Mouse (Mus musculus) MEL (cell line): ENCODE measurements around the gene She.

Source experiments
- CTCF ChIP-seq, 3 experiments: IDR thresholded peaks in 2 of 3; conservative IDR thresholded peaks in 1 of 3; 2 replicates each; pipeline ENCODE4 v1.5.1; 2011 to 2012; ENCODE audit warnings: low read length in 3 of 3, low read depth in 2 of 3, mild to moderate bottlenecking in 2 of 3, improper control_type of control experiment in 1 of 3, inconsistent platforms in 1 of 3, mixed read lengths in 1 of 3, moderate library complexity in 1 of 3; ENCODE audit not compliant: control insufficient read depth in 1 of 3, insufficient read depth in 1 of 3, poor library complexity in 1 of 3, severe bottlenecking in 1 of 3
- EP300 ChIP-seq, 2 experiments: IDR thresholded peaks; 2 replicates each; pipeline ENCODE4 v1.6.1; 2011; ENCODE audit warnings: improper control_type of control experiment in 2 of 2, low read length in 2 of 2, low read depth in 1 of 2, mild to moderate bottlenecking in 1 of 2
- KAT2A ChIP-seq: conservative IDR thresholded peaks from 2 replicates; pipeline ENCODE4 v1.6.1; 2012; ENCODE audit warnings: low read depth, low read length, improper control_type of control experiment, inconsistent platforms
- MYB ChIP-seq: IDR thresholded peaks from 2 replicates; pipeline ENCODE4 v1.6.1; 2011; ENCODE audit warnings: mild to moderate bottlenecking, low read depth, low read length, improper control_type of control experiment
- POLR2A ChIP-seq, 2 experiments: IDR thresholded peaks; 2 replicates each; pipeline ENCODE4 v1.6.1; 2011 to 2012; ENCODE audit warnings: low read length in 2 of 2, mild to moderate bottlenecking in 2 of 2, control low read depth in 1 of 2, improper control_type of control experiment in 1 of 2, low read depth in 1 of 2, moderate library complexity in 1 of 2; ENCODE audit not compliant: control insufficient read depth in 1 of 2, insufficient read depth in 1 of 2, poor library complexity in 1 of 2
- POLR2AphosphoS5 ChIP-seq: IDR thresholded peaks from 2 replicates; pipeline ENCODE4 v1.6.1; 2012; ENCODE audit warnings: low read depth, borderline replicate concordance, mild to moderate bottlenecking, inconsistent platforms, low read length, moderate library complexity, mixed read lengths
- SIN3A ChIP-seq: IDR thresholded peaks from 2 replicates; pipeline ENCODE4 v1.6.1; 2012; ENCODE audit warnings: low read length, improper control_type of control experiment, inconsistent platforms
- ZC3H11A ChIP-seq: IDR thresholded peaks from 2 replicates; pipeline ENCODE4 v1.6.1; 2012; ENCODE audit warnings: low read depth, mild to moderate bottlenecking, inconsistent platforms, low read length, improper control_type of control experiment
- ZNF384 ChIP-seq: IDR thresholded peaks from 2 replicates; pipeline ENCODE4 v1.6.1; 2012; ENCODE audit warnings: low read depth, mild to moderate bottlenecking, inconsistent platforms, low read length, improper control_type of control experiment

DNA sequence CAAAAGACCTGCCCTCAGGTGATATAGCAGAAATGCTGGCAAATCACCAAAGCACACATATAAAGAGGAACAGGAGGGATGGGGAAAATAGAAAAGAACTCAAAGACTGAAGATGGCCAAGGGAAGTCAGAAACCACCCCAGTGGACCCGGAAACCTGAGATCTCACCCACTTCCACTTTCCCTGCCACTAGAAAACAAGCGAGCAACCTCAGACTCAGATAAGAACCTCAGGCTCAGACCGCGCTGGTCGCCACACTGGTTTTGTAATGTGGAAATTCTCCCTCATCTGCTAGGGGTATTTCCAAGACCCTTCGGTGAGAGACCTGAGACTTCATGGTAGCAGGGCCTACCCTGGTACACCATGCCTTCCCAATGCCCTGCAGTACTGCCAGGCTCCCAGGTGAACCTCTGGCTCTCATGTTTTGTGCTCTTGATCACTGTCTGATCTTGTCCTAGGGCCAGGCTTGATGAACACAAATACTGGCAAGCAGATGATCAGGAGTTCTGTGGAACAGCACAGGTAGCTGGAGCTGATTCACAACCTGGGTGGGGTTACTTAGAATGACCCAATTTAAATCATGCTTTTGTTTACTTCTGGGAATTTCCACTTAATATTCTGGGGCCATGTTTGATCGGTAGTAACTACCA lies 56.5 kb downstream of the She start:
- TF ChIP-seq KAT2A: no peak
- no peak for TF ChIP-seq POLR2A (IDR thresholded peaks at IDR 0.05; ENCODE audit: control insufficient read depth in 1 of 2, insufficient read depth in 1 of 2, low read depth in 1 of 2, low read length in 2 of 2, poor library complexity in 1 of 2)
- peak; percentile 29; the same call in 1 of the 2 replicates for TF ChIP-seq SIN3A
- no peak for TF ChIP-seq MYB
- peak; percentile 78 to 91 for TF ChIP-seq EP300 (IDR thresholded peaks at IDR 0.05; ENCODE audit: low read depth in 1 of 2, low read length in 2 of 2)
- no peak for TF ChIP-seq POLR2AphosphoS5
- TF ChIP-seq CTCF (IDR thresholded peaks at IDR 0.05 in 2 of 3, conservative IDR thresholded peaks at IDR 0.05 in 1 of 3; ENCODE audit: control insufficient read depth in 1 of 3, insufficient read depth in 1 of 3, low read depth in 2 of 3, low read length in 3 of 3, poor library complexity in 1 of 3, severe bottlenecking in 1 of 3): no peak
- no peak for TF ChIP-seq ZC3H11A
- no peak for TF ChIP-seq ZNF384
